Mouse (Mus musculus): ENCODE measurements around the gene Trabd2b. TPM values are rescaled to one million over a fixed set of nuclear protein-coding genes. Genes with fewer than 3 reads are reported as not detected.

The Trabd2b gene
- polyA plus RNA-seq, 1 experiment from 2014 or later: 2.0 TPM

GRCm38 (mm10) chr4:114518571-114518970 lies 112.0 kb downstream of the Trabd2b start:
- H3K4me1 ChIP-seq (replicated peaks; ENCODE audit: control insufficient read depth, insufficient read depth, low read length): no peaks in the 10 kb centered on the region
- 88% methylated on average over 1 of the region's 1 CpGs for WGBS
- H3K9ac ChIP-seq (ENCODE audit: low read depth, low read length): no peak overlapping the region
- H3K27ac ChIP-seq (ENCODE audit: low read depth, low read length): no peak overlapping the region
- H3K36me3 ChIP-seq (ENCODE audit: control insufficient read depth, insufficient read depth, low read length): no peaks in the 10 kb centered on the region
- ATAC-seq (ENCODE audit: low FRiP score) (no peak), DNase-seq (ENCODE audit: low spot score) (no peak)
- H3K4me2 ChIP-seq (replicated peaks; ENCODE audit: low read depth, low read length): no peak overlapping the region
- no peaks in the 10 kb centered on the region for H3K9me3 ChIP-seq (ENCODE audit: control insufficient read depth, low read length)
- no peaks in the 10 kb centered on the region for H3K27me3 ChIP-seq (ENCODE audit: control insufficient read depth, insufficient read depth, low read length)
- no peak overlapping the region for H3K4me3 ChIP-seq (ENCODE audit: low read depth, low read length)

DNA sequence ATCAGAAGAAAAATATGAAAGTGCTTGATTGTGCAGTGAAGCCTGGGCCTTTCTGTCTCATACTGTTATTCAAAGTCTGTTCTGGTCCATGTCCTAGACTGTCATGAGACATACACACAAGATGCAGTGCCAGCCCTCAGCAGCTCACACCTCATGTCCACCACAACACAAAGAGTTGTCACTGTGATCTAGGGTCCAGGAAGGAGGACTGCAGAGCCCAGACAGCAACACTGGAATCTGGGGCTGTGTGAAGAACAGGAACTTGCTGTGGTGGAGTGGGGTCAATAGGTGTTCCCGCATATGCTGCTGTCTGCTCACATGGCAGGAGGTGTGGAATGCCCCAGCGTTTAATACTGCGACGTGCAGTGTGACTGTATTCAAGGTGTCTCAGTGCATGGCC lies 112.8 kb downstream of the Trabd2b start:
- DNase-seq (ENCODE audit: low spot score): no peak
- Histone ChIP-seq H3K4me1 (replicated peaks; ENCODE audit: control insufficient read depth, insufficient read depth, low read length) (no peaks in the 10 kb centered on the region), H3K4me2 (replicated peaks; ENCODE audit: low read depth, low read length) (no peak overlapping the region), H3K9me3 (ENCODE audit: control insufficient read depth, low read length) (no peaks in the 10 kb centered on the region), H3K36me3 (ENCODE audit: control insufficient read depth, insufficient read depth, low read length) (no peaks in the 10 kb centered on the region), H3K9ac (ENCODE audit: low read depth, low read length) (no peak overlapping the region), H3K27ac (ENCODE audit: low read depth, low read length) (no peak overlapping the region), H3K27me3 (ENCODE audit: control insufficient read depth, insufficient read depth, low read length) (no peaks in the 10 kb centered on the region), H3K4me3 (ENCODE audit: low read depth, low read length) (no peak overlapping the region)
- ATAC-seq (ENCODE audit: low FRiP score): no peak
- 90% methylated on average over 4 of the region's 4 CpGs for WGBS

- Histone ChIP-seq H3K4me3 (ENCODE audit: low read depth, low read length) (no peak overlapping the region), H3K9me3 (ENCODE audit: control insufficient read depth, low read length) (no peaks in the 10 kb centered on the region), H3K36me3 (ENCODE audit: control insufficient read depth, insufficient read depth, low read length) (no peaks in the 10 kb centered on the region), H3K9ac (ENCODE audit: low read depth, low read length) (no peak overlapping the region), H3K4me2 (replicated peaks; ENCODE audit: low read depth, low read length) (no peak overlapping the region), H3K27me3 (ENCODE audit: control insufficient read depth, insufficient read depth, low read length) (no peaks in the 10 kb centered on the region), H3K4me1 (replicated peaks; ENCODE audit: control insufficient read depth, insufficient read depth, low read length) (no peaks in the 10 kb centered on the region), H3K27ac (ENCODE audit: low read depth, low read length) (no peak overlapping the region)
- WGBS: 83% methylated on average over 3 of the region's 3 CpGs
- no peak for ATAC-seq (ENCODE audit: low FRiP score)
- no peak for DNase-seq (ENCODE audit: low spot score)
Measured at GRCm38 (mm10) chr4:114519966-114520365, 113.4 kb downstream of the Trabd2b start.

DNA sequence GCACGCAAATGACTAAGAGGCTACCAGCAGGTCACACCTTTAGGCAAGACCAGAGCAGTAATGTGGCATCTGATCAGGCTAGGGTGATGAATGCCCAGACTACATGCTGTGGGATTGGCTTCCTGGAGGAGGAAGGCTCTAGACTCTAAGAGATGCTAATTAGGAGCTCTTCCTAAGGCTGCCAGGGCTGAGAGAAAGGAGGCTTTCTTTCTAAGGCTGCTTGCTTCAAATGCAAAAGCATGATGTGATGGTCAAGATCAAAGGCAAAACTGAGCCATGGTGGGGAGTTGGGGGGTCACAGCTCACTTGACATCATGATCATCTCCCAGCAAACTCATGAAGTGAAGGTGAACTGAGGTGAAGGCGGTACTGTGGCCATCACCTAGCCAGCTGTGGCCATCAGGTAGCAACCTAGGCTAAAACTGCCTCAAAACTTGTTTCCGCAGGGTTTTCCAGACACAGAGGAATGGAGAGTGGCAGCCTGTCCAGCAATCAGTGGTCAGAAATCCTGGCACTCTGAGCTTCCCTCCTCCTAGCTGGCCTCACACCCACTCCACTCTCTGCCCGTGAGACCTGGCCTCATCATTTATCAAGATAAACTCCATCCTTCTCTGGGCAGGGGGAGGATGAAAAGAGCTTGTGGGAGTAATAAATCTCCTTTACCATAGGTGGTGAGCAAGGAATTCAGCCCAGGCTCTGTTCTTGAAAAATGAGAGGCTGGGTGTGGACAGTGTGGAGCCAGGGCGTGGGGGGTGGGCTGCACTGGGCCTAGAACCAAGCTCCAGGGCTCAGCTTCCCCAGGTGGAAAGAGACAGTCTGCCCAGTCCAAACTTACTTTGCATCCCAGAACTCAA lies 117.0 kb downstream of the Trabd2b start:
- no peak for DNase-seq (ENCODE audit: low spot score)
- Histone ChIP-seq H3K27me3 (ENCODE audit: control insufficient read depth, insufficient read depth, low read length) (no peaks in the 10 kb centered on the region), H3K27ac (ENCODE audit: low read depth, low read length) (no peak overlapping the region), H3K4me2 (replicated peaks; ENCODE audit: low read depth, low read length) (no peak overlapping the region), H3K9ac (ENCODE audit: low read depth, low read length) (no peak overlapping the region), H3K36me3 (ENCODE audit: control insufficient read depth, insufficient read depth, low read length) (no peaks in the 10 kb centered on the region), H3K9me3 (ENCODE audit: control insufficient read depth, low read length) (no peaks in the 10 kb centered on the region), H3K4me3 (ENCODE audit: low read depth, low read length) (no peak overlapping the region), H3K4me1 (replicated peaks; ENCODE audit: control insufficient read depth, insufficient read depth, low read length) (no peaks in the 10 kb centered on the region)
- no peak for ATAC-seq (ENCODE audit: low FRiP score)
- 68% methylated on average over 5 of the region's 5 CpGs for WGBS

GRCm38 (mm10) chr4:114531591-114531990 lies 125.1 kb downstream of the Trabd2b start:
- 50% methylated on average over 6 of the region's 6 CpGs for WGBS
- ATAC-seq (ENCODE audit: low FRiP score) (no peak), DNase-seq (ENCODE audit: low spot score) (no peak)
- Histone ChIP-seq H3K9me3 (ENCODE audit: control insufficient read depth, low read length) (no peaks in the 10 kb centered on the region), H3K4me3 (ENCODE audit: low read depth, low read length) (no peak overlapping the region), H3K36me3 (ENCODE audit: control insufficient read depth, insufficient read depth, low read length) (no peaks in the 10 kb centered on the region), H3K27ac (ENCODE audit: low read depth, low read length) (no peak overlapping the region), H3K4me1 (replicated peaks; ENCODE audit: control insufficient read depth, insufficient read depth, low read length) (no peaks in the 10 kb centered on the region), H3K27me3 (ENCODE audit: control insufficient read depth, insufficient read depth, low read length) (no peaks in the 10 kb centered on the region), H3K9ac (ENCODE audit: low read depth, low read length) (no peak overlapping the region), H3K4me2 (replicated peaks; ENCODE audit: low read depth, low read length) (no peak overlapping the region)

DNA sequence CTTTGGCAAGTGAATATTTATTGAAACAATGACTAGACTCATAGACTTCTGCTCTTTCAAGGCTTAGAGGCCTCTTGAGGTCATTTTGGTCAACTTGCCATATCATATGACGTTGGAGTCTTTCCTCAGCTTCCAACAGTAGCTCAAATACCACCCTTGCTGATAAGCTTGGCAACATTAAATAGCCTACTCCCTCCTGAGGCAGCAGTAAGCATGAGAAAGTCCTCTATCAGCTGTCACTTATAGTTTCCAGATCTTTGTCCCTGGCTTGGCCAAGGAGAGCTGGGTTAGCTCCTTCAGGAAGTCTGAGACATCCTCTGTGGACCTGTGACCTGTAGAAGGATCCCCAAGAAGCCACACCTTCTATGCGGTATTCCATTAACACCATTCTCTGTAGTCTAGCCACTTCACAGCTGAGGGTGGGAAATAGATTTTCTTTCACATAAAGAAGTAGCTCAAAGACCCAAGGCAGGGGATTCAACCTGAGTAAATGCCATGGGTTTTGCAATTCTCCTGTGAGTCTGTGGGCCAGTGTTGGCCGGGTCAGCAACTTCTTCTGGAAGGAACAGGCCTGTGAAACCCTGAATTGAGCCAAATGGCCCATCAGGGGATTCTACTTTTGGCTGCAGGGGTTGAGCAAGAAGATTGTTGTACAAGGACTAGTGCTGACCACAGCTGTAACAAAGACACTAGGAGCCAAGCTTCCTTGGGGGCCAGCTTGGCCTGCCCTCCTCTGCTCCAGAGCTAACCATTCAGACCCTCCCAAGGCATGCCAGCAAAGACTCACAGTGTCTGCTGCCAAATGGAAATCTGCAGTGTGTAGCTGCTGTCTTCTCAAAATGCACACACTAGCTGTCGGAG lies 127.6 kb downstream of the Trabd2b start:
- no peak for ATAC-seq (ENCODE audit: low FRiP score)
- Histone ChIP-seq H3K27me3 (ENCODE audit: control insufficient read depth, insufficient read depth, low read length) (no peaks in the 10 kb centered on the region), H3K4me2 (replicated peaks; ENCODE audit: low read depth, low read length) (no peak overlapping the region), H3K9me3 (ENCODE audit: control insufficient read depth, low read length) (no peaks in the 10 kb centered on the region), H3K4me3 (ENCODE audit: low read depth, low read length) (no peak overlapping the region), H3K27ac (ENCODE audit: low read depth, low read length) (no peak overlapping the region), H3K36me3 (ENCODE audit: control insufficient read depth, insufficient read depth, low read length) (no peaks in the 10 kb centered on the region), H3K9ac (ENCODE audit: low read depth, low read length) (no peak overlapping the region), H3K4me1 (replicated peaks; ENCODE audit: control insufficient read depth, insufficient read depth, low read length) (no peaks in the 10 kb centered on the region)
- no peak for DNase-seq (ENCODE audit: low spot score)
- 83% methylated on average over 4 of the region's 4 CpGs for WGBS

GRCm38 (mm10) chr4:114537376-114537974 lies 131.0 kb downstream of the Trabd2b start:
- DNase-seq (ENCODE audit: low spot score) (no peak), ATAC-seq (ENCODE audit: low FRiP score) (no peak)
- no peak overlapping the region for H3K9ac ChIP-seq (ENCODE audit: low read depth, low read length)
- H3K9me3 ChIP-seq (ENCODE audit: control insufficient read depth, low read length): no peaks in the 10 kb centered on the region
- H3K36me3 ChIP-seq (ENCODE audit: control insufficient read depth, insufficient read depth, low read length): no peaks in the 10 kb centered on the region
- H3K4me3 ChIP-seq (ENCODE audit: low read depth, low read length): no peak overlapping the region
- no peak overlapping the region for H3K4me2 ChIP-seq (replicated peaks; ENCODE audit: low read depth, low read length)
- no peaks in the 10 kb centered on the region for H3K4me1 ChIP-seq (replicated peaks; ENCODE audit: control insufficient read depth, insufficient read depth, low read length)
- no peaks in the 10 kb centered on the region for H3K27me3 ChIP-seq (ENCODE audit: control insufficient read depth, insufficient read depth, low read length)
- H3K27ac ChIP-seq (ENCODE audit: low read depth, low read length): no peak overlapping the region
- WGBS: 84% methylated on average over 6 of the region's 6 CpGs

GRCm38 (mm10) chr4:114540031-114540430 lies 133.5 kb downstream of the Trabd2b start:
- ATAC-seq (ENCODE audit: low FRiP score) (no peak), DNase-seq (ENCODE audit: low spot score) (no peak)
- H3K9ac ChIP-seq (ENCODE audit: low read depth, low read length): no peak overlapping the region
- WGBS: 91% methylated on average over 7 of the region's 7 CpGs
- no peaks in the 10 kb centered on the region for H3K9me3 ChIP-seq (ENCODE audit: control insufficient read depth, low read length)
- no peak overlapping the region for H3K4me3 ChIP-seq (ENCODE audit: low read depth, low read length)
- H3K27ac ChIP-seq (ENCODE audit: low read depth, low read length): no peak overlapping the region
- no peak overlapping the region for H3K4me2 ChIP-seq (replicated peaks; ENCODE audit: low read depth, low read length)
- no peaks in the 10 kb centered on the region for H3K4me1 ChIP-seq (replicated peaks; ENCODE audit: control insufficient read depth, insufficient read depth, low read length)
- H3K36me3 ChIP-seq (ENCODE audit: control insufficient read depth, insufficient read depth, low read length): no peaks in the 10 kb centered on the region
- H3K27me3 ChIP-seq (ENCODE audit: control insufficient read depth, insufficient read depth, low read length): no peaks in the 10 kb centered on the region
